ENCODE assay signal across 8 mouse cellular contexts in genomic region chr7:16047338-16048146, GRCm38 (mm10). TPM values are rescaled to one million over a fixed set of nuclear protein-coding genes. Genes with fewer than 3 reads are reported as not detected.
A peak's percentile ranks its signal among the peaks of the same experiment; 100 is the strongest.
DNase-seq lines count a peak whose midpoint lies in the region; ATAC-seq and TF ChIP-seq lines count a peak whose summit lies in the region.

Gene Bicra, minus strand, starts transcription at chr7:16047921.

- DNase-seq in CD4-positive, CD25-positive, alpha-beta regulatory T cell, adult 2 months (ENCODE audit: low read depth, low spot score) = peak; percentile 92
- DNase-seq in brain, embryonic 18.5 days (ENCODE audit: low read depth, low spot score) = peak; percentile 77
- peak; percentile 82 for DNase-seq in heart, postnatal 0 days (ENCODE audit: low spot score)
- peak; percentile 83 for DNase-seq in layer of hippocampus, adult 11-12 months (ENCODE audit: low spot score)
- DNase-seq in lung, adult 18-20 months = peak; percentile 80 to 87
- DNase-seq in thymus, adult 18-20 months = peak; percentile 64 to 74

- WGBS in forebrain, embryonic 12.5 days = under 1% methylated on average over 58 of the region's 69 CpGs
- under 1% methylated on average over 52 of the region's 69 CpGs for WGBS in heart, postnatal 0 days
- 1% methylated on average over 59 of the region's 69 CpGs for WGBS in olfactory bulb, adult 2 months

- ATAC-seq in forebrain, embryonic 12.5 days (ENCODE audit: low FRiP score) = peak; percentile 70
- ATAC-seq in heart, postnatal 0 days (ENCODE audit: insufficient read depth, low read depth) = peak; percentile 66

- peaks cover 54% of the 10 kb centered on the region for H3K4me1 ChIP-seq in forebrain, embryonic 12.5 days
- H3K4me1 ChIP-seq in heart, postnatal 0 days (ENCODE audit: control insufficient read depth, insufficient read depth) = peaks cover 41% of the 10 kb centered on the region
- H3K4me1 ChIP-seq in olfactory bulb, adult 2 months (ENCODE audit: control insufficient read depth, insufficient read depth, low read length) = peaks cover 26% of the 10 kb centered on the region

- peak within 1 kb of the TSS; percentile 90 for H3K4me3 ChIP-seq in forebrain, embryonic 12.5 days (replicated peaks)
- peak within 1 kb of the TSS; percentile 81 for H3K4me3 ChIP-seq in heart, postnatal 0 days (ENCODE audit: low read depth, low read length)
- peak within 1 kb of the TSS; percentile 98 for H3K4me3 ChIP-seq in olfactory bulb, adult 2 months (ENCODE audit: insufficient read depth, low read depth, low read length)

- H3K27ac ChIP-seq in forebrain, embryonic 12.5 days = peak within 1 kb of the TSS; percentile 97
- H3K27ac ChIP-seq in heart, postnatal 0 days (ENCODE audit: low read depth) = peak within 1 kb of the TSS; percentile 94
- peak within 1 kb of the TSS; percentile 84 for H3K27ac ChIP-seq in olfactory bulb, adult 2 months (ENCODE audit: insufficient read depth, low read depth, low read length)

- no peaks in the 10 kb centered on the region; the same call in 1 of the 2 replicates for H3K36me3 ChIP-seq in forebrain, embryonic 12.5 days (replicated peaks)
- no peaks in the 10 kb centered on the region for H3K36me3 ChIP-seq in heart, postnatal 0 days (replicated peaks; ENCODE audit: control insufficient read depth, insufficient read depth, low read length)

- 0 out of 2 replicates have a peak, but pooled peaks have one; percentile 30 for TF ChIP-seq POLR2A in olfactory bulb, adult 2 months (IDR thresholded peaks at IDR 0.05; ENCODE audit: insufficient read depth, low read depth, low read length)

- H3K9me3 ChIP-seq in forebrain, embryonic 12.5 days = no peaks in the 10 kb centered on the region
- no peaks in the 10 kb centered on the region for H3K9me3 ChIP-seq in heart, postnatal 0 days (replicated peaks; ENCODE audit: control insufficient read depth, low read length)

- no peaks in the 10 kb centered on the region for H3K27me3 ChIP-seq in forebrain, embryonic 12.5 days
- no peaks in the 10 kb centered on the region for H3K27me3 ChIP-seq in heart, postnatal 0 days (ENCODE audit: control insufficient read depth, insufficient read depth, low read length)

- H3K4me2 ChIP-seq in forebrain, embryonic 12.5 days = peak within 1 kb of the TSS; percentile 88
- peak within 1 kb of the TSS; percentile 82 for H3K4me2 ChIP-seq in heart, postnatal 0 days (ENCODE audit: low read depth, low read length)

- H3K9ac ChIP-seq in forebrain, embryonic 12.5 days = peak within 1 kb of the TSS; percentile 99
- peak within 1 kb of the TSS; percentile 96 for H3K9ac ChIP-seq in heart, postnatal 0 days (replicated peaks; ENCODE audit: low read depth, low read length)

- TF ChIP-seq EP300 in heart, postnatal 0 days (IDR thresholded peaks at IDR 0.05; ENCODE audit: low read depth) = no peak

- no peak for TF ChIP-seq CTCF in heart, postnatal 0 days (IDR thresholded peaks at IDR 0.05; ENCODE audit: low read depth)
- TF ChIP-seq CTCF in olfactory bulb, adult 2 months (IDR thresholded peaks at IDR 0.05; ENCODE audit: insufficient read depth, low read depth, low read length) = no peak

RNA-seq across cellular contexts. Expression of gene Bicra, which starts in this region (rescaled TPM):
- 9.1 and 9.5 TPM in 2 replicates for polyA plus RNA-seq in forebrain, embryonic 12.5 days (2016; fragmentation: Nextera tagmentation; extraction: Ambion mirVana)
- 2.6 and 7.2 TPM in 2 replicates for total RNA-seq in heart, postnatal 0 days (2014; rRNA removed; ENCODE audit: low replicate concordance)
- 2.0 and 2.4 TPM in 2 replicates for polyA plus RNA-seq in heart, postnatal 0 days (2015; fragmentation: Nextera tagmentation; extraction: Ambion mirVana)
- polyA plus RNA-seq in olfactory bulb, adult 2 months (2012; ENCODE audit: insufficient read depth, insufficient read length, low replicate concordance, missing spikeins) = not detected in 2 replicates

Comparison
In these comparisons a context has a peak if more than half of its experiments do, and no peak if none do; other contexts are left out.
1. Peak in every context shown above with its lines: DNase-seq, ATAC-seq, H3K4me3 ChIP-seq and H3K27ac ChIP-seq.